Mouse (Mus musculus): ENCODE data around the gene S100a13. TPM values are rescaled to one million over a fixed set of nuclear protein-coding genes. Genes with fewer than 3 reads are reported as not detected.

Gene S100a13
- 10 to 100 TPM; 31.2 to 32.1 TPM for total RNA-seq (2021)

GRCm38 (mm10) chr3:90513796-90514590 is at the start of gene S100a13, which contains the start of gene S100a1:
S100a13 (plus strand) TSS chr3:90514435.
S100a1 (minus strand) TSS chr3:90514392.
- intact Hi-C loops (cut with DNase I) = no loop called here
- peak; percentile 72 to 80 for DNase-seq

- intact Hi-C loops (cut with DNase I) = loop anchor here (1.0 to 5.0 kb wide), 4 partner anchors 18 to 247 kb away; partner anchors contain the start of genes Dennd4b and Ints3
- DNase-seq = peak; percentile 45 to 49
These were observed 49.6 kb upstream of the S100a13 start for GRCm38 (mm10) chr3:90464552-90465080.

GRCm38 (mm10) chr3:90465081-90465685 is 49.1 kb upstream of the S100a13 start:
- intact Hi-C loops (cut with DNase I) = loop anchor here (1.0 to 5.0 kb wide), 3 partner anchors 19 to 198 kb away; partner anchors contain the start of genes Dennd4b and Ints3
- DNase-seq = peak; percentile 36 to 66

GRCm38 (mm10) chr3:90465686-90466310 is 48.4 kb upstream of the S100a13 start, which contains the start of gene Npr1:
Npr1 (minus strand) TSS chr3:90465866.
- intact Hi-C loops (cut with DNase I) = loop anchor here (1.0 to 5.0 kb wide), 4 partner anchors 19 to 198 kb away; partner anchors contain the start of genes Dennd4b and Ints3
- peak; percentile 66 to 73 for DNase-seq

- peak in 1 of 2 experiments; percentile 60 for DNase-seq
- intact Hi-C loops (cut with DNase I) = loop anchor here (1.0 to 5.0 kb wide), 2 partner anchors 54 to 199 kb away; partner anchors contain the start of gene Dennd4b
These were observed 47.9 kb upstream of the S100a13 start for GRCm38 (mm10) chr3:90466311-90466766.

- DNase-seq = no peak
- intact Hi-C loops (cut with DNase I) = loop anchor here (5.0 kb wide), 1 partner anchor 200 kb away; the partner anchor contains the start of gene Dennd4b
These were observed 46.5 kb upstream of the S100a13 start for GRCm38 (mm10) chr3:90467618-90468300.

GRCm38 (mm10) chr3:90472213-90472612 is 42.0 kb upstream of the S100a13 start:
- DNase-seq = peak; percentile 45 to 49
- intact Hi-C loops (cut with DNase I) = no loop called here

- DNase-seq = no peak
- intact Hi-C loops (cut with DNase I) = no loop called here
These were observed 38.9 kb upstream of the S100a13 start for GRCm38 (mm10) chr3:90475151-90475830.

GRCm38 (mm10) chr3:90475831-90476611 is 38.2 kb upstream of the S100a13 start, which contains the start of gene Ilf2:
Ilf2 (plus strand) TSS chr3:90476126.
- intact Hi-C loops (cut with DNase I) = no loop called here
- DNase-seq = peak; percentile 92

GRCm38 (mm10) chr3:90486998-90487397 is 27.2 kb upstream of the S100a13 start:
- DNase-seq = no peak
- intact Hi-C loops (cut with DNase I) = no loop called here

GRCm38 (mm10) chr3:90488576-90488975 is 25.7 kb upstream of the S100a13 start:
- intact Hi-C loops (cut with DNase I) = no loop called here
- no peak for DNase-seq

- intact Hi-C loops (cut with DNase I) = loop anchor here (1.0 to 5.0 kb wide), 4 partner anchors 18 to 217 kb away; partner anchors contain the start of gene Chtop
- peak; percentile 94 to 97 for DNase-seq
These were observed 23.5 kb upstream of the S100a13 start, which contains the start of gene Snapin for GRCm38 (mm10) chr3:90490696-90491256. Snapin (minus strand) TSS chr3:90491033.

GRCm38 (mm10) chr3:90491350-90491749 is 22.9 kb upstream of the S100a13 start:
- intact Hi-C loops (cut with DNase I) = loop anchor here (1.0 to 5.0 kb wide), 4 partner anchors 17 to 216 kb away; partner anchors contain the start of gene Chtop
- DNase-seq = no peak

- no peak for DNase-seq
- intact Hi-C loops (cut with DNase I) = loop anchor here (5.0 kb wide), 1 partner anchor 213 kb away; no protein-coding TSS in a partner anchor
These were observed 20.2 kb upstream of the S100a13 start for GRCm38 (mm10) chr3:90493831-90494540.

- no peak for DNase-seq
- intact Hi-C loops (cut with DNase I) = no loop called here
These were observed 18.2 kb upstream of the S100a13 start for GRCm38 (mm10) chr3:90495850-90496525.

- intact Hi-C loops (cut with DNase I) = no loop called here
- no peak for DNase-seq
These were observed 16.6 kb upstream of the S100a13 start for GRCm38 (mm10) chr3:90497597-90497996.

GRCm38 (mm10) chr3:90503444-90503843 is 10.8 kb upstream of the S100a13 start:
- intact Hi-C loops (cut with DNase I) = no loop called here
- no peak for DNase-seq
